Mouse (Mus musculus): ENCODE results near the gene Glrb. TPM values are rescaled to one million over a fixed set of nuclear protein-coding genes. Genes with fewer than 3 reads are reported as not detected.

Glrb gene
- polyA plus RNA-seq, 1 experiment from 2014 or later = 6.9 TPM

GRCm38 (mm10) chr3:80805327-80805726, 108.1 kb downstream of the Glrb start:
- no peaks in the 10 kb centered on the region for H3K9me3 ChIP-seq (replicated peaks)
- H3K4me1 ChIP-seq = peaks cover 25% of the 10 kb centered on the region
- H3K27me3 ChIP-seq (ENCODE audit: low read depth, poor library complexity, severe bottlenecking) = peaks cover 24% of the 10 kb centered on the region
- DNase-seq (ENCODE audit: low spot score) = no peak
- no peak overlapping the region for H3K4me3 ChIP-seq
- 18% methylated on average over 1 of the region's 1 CpGs for WGBS
- H3K36me3 ChIP-seq = no peaks in the 10 kb centered on the region
- no peak overlapping the region for H3K27ac ChIP-seq (replicated peaks)

- H3K27ac ChIP-seq (replicated peaks) = no peak overlapping the region
- 88% methylated on average over 1 of the region's 1 CpGs for WGBS
- H3K4me1 ChIP-seq = peaks cover 30% of the 10 kb centered on the region
- no peak overlapping the region for H3K4me3 ChIP-seq
- peaks cover 37% of the 10 kb centered on the region for H3K27me3 ChIP-seq (ENCODE audit: low read depth, poor library complexity, severe bottlenecking)
- no peaks in the 10 kb centered on the region for H3K36me3 ChIP-seq
- no peak for DNase-seq (ENCODE audit: low spot score)
- no peaks in the 10 kb centered on the region for H3K9me3 ChIP-seq (replicated peaks)
These were observed 109.6 kb downstream of the Glrb start for GRCm38 (mm10) chr3:80803811-80804210.

- 61% methylated on average over 8 of the region's 8 CpGs for WGBS
- Histone ChIP-seq H3K4me1 (peaks cover 30% of the 10 kb centered on the region), H3K4me3 (peak overlapping the region; percentile 66), H3K9me3 (replicated peaks) (no peaks in the 10 kb centered on the region), H3K27ac (replicated peaks) (0 out of 2 replicates have a peak overlapping the region, but pooled peaks have one; percentile 72), H3K27me3 (ENCODE audit: low read depth, poor library complexity, severe bottlenecking) (peaks cover 43% of the 10 kb centered on the region), H3K36me3 (no peaks in the 10 kb centered on the region)
- DNase-seq (ENCODE audit: low spot score) = no peak
These were observed 110.2 kb downstream of the Glrb start for GRCm38 (mm10) chr3:80803211-80803610.

- peak within 1 kb of the TSS; percentile 66 for H3K4me3 ChIP-seq
- WGBS = under 1% methylated on average over 35 of the region's 35 CpGs
- H3K36me3 ChIP-seq = no peaks in the 10 kb centered on the region
- no peaks in the 10 kb centered on the region for H3K9me3 ChIP-seq (replicated peaks)
- peak within 1 kb of the TSS; percentile 78 for H3K27ac ChIP-seq (replicated peaks)
- H3K4me1 ChIP-seq = peaks cover 30% of the 10 kb centered on the region
- peaks cover 43% of the 10 kb centered on the region for H3K27me3 ChIP-seq (ENCODE audit: low read depth, poor library complexity, severe bottlenecking)
- peak; percentile 76 for DNase-seq (ENCODE audit: low spot score)
These were observed 110.8 kb downstream of the Glrb start, which contains the start of gene Gria2 for GRCm38 (mm10) chr3:80802596-80803081. Gria2 (minus strand) TSS chr3:80802835.

- DNase-seq (ENCODE audit: low spot score) = peak; percentile 27
- peaks cover 43% of the 10 kb centered on the region for H3K27me3 ChIP-seq (ENCODE audit: low read depth, poor library complexity, severe bottlenecking)
- 0 out of 2 replicates have a peak overlapping the region, but pooled peaks have one; percentile 78 for H3K27ac ChIP-seq (replicated peaks)
- H3K4me3 ChIP-seq = peak overlapping the region; percentile 66
- H3K4me1 ChIP-seq = peaks cover 30% of the 10 kb centered on the region
- 23% methylated on average over 6 of the region's 6 CpGs for WGBS
- H3K9me3 ChIP-seq (replicated peaks) = no peaks in the 10 kb centered on the region
- H3K36me3 ChIP-seq = no peaks in the 10 kb centered on the region
These were observed 111.6 kb downstream of the Glrb start for GRCm38 (mm10) chr3:80801827-80802310.

GRCm38 (mm10) chr3:80800995-80801826, 112.2 kb downstream of the Glrb start:
- peaks cover 43% of the 10 kb centered on the region for H3K27me3 ChIP-seq (ENCODE audit: low read depth, poor library complexity, severe bottlenecking)
- peak overlapping the region; percentile 78 for H3K27ac ChIP-seq (replicated peaks)
- 6% methylated on average over 33 of the region's 33 CpGs for WGBS

GRCm38 (mm10) chr3:80800299-80800994, 113.0 kb downstream of the Glrb start:
- H3K9me3 ChIP-seq (replicated peaks) = no peaks in the 10 kb centered on the region
- WGBS = 4% methylated on average over 29 of the region's 29 CpGs
- H3K4me1 ChIP-seq = peaks cover 30% of the 10 kb centered on the region
- no peaks in the 10 kb centered on the region for H3K36me3 ChIP-seq
- DNase-seq (ENCODE audit: low spot score) = peak; percentile 62
- H3K27me3 ChIP-seq (ENCODE audit: low read depth, poor library complexity, severe bottlenecking) = peaks cover 43% of the 10 kb centered on the region
- peak overlapping the region; percentile 66 for H3K4me3 ChIP-seq
- H3K27ac ChIP-seq (replicated peaks) = peak overlapping the region; percentile 78

More at GRCm38 (mm10) chr3:80800995-80801826, 112.2 kb downstream of the Glrb start:
- Histone ChIP-seq H3K9me3 (replicated peaks) (no peaks in the 10 kb centered on the region), H3K4me3 (peak overlapping the region; percentile 66), H3K4me1 (peaks cover 30% of the 10 kb centered on the region), H3K36me3 (no peaks in the 10 kb centered on the region)
- peak; percentile 30 for DNase-seq (ENCODE audit: low spot score)

- H3K36me3 ChIP-seq = no peaks in the 10 kb centered on the region
- no peaks in the 10 kb centered on the region for H3K9me3 ChIP-seq (replicated peaks)
- WGBS = 78% methylated on average over 1 of the region's 1 CpGs
- H3K4me1 ChIP-seq = peaks cover 30% of the 10 kb centered on the region
- H3K27ac ChIP-seq (replicated peaks) = no peak overlapping the region
- DNase-seq (ENCODE audit: low spot score) = no peak
- no peak overlapping the region for H3K4me3 ChIP-seq
- H3K27me3 ChIP-seq (ENCODE audit: low read depth, poor library complexity, severe bottlenecking) = peaks cover 43% of the 10 kb centered on the region
These were observed 115.5 kb downstream of the Glrb start for GRCm38 (mm10) chr3:80797935-80798334.

GRCm38 (mm10) chr3:80796764-80797163, 116.7 kb downstream of the Glrb start:
- Histone ChIP-seq H3K9me3 (replicated peaks) (no peaks in the 10 kb centered on the region), H3K36me3 (no peaks in the 10 kb centered on the region), H3K4me3 (no peak overlapping the region), H3K4me1 (peaks cover 19% of the 10 kb centered on the region), H3K27me3 (ENCODE audit: low read depth, poor library complexity, severe bottlenecking) (peaks cover 33% of the 10 kb centered on the region), H3K27ac (replicated peaks) (no peak overlapping the region)
- no peak for DNase-seq (ENCODE audit: low spot score)

GRCm38 (mm10) chr3:80795284-80795683, 118.2 kb downstream of the Glrb start:
- WGBS = 100% methylated on average over 2 of the region's 2 CpGs
- no peak overlapping the region for H3K27ac ChIP-seq (replicated peaks)
- DNase-seq (ENCODE audit: low spot score) = no peak
- no peaks in the 10 kb centered on the region for H3K36me3 ChIP-seq
- H3K4me3 ChIP-seq = no peak overlapping the region
- H3K9me3 ChIP-seq (replicated peaks) = no peaks in the 10 kb centered on the region
- peaks cover 18% of the 10 kb centered on the region for H3K27me3 ChIP-seq (ENCODE audit: low read depth, poor library complexity, severe bottlenecking)
- peaks cover 4% of the 10 kb centered on the region for H3K4me1 ChIP-seq
